Mouse (Mus musculus): ENCODE measurements around the gene Il10.

Gene Il10

DNA sequence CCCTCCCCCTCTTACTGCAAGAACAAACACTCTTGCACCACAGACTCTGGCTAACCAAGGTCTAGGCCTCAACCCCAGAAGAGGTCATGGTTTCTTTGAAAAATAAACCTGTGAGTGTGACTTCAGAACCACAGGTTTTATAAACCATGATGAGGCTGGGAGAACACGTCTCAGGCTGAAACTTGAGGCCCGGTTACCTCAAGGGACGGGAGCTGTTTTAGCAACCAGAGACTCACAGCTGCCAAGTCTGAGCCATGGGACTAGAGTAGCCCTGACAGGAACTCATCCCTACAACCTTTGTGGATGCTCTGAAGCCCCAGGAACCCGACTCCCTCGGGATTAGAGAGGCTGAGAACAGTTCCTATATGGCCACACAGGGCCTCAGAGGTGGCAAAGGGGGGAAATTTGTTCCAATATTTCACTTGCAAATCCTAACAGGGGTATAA, 29.7 kb downstream of the Il10 start:
- DNase-seq (ENCODE audit: low spot score): no peak

DNA sequence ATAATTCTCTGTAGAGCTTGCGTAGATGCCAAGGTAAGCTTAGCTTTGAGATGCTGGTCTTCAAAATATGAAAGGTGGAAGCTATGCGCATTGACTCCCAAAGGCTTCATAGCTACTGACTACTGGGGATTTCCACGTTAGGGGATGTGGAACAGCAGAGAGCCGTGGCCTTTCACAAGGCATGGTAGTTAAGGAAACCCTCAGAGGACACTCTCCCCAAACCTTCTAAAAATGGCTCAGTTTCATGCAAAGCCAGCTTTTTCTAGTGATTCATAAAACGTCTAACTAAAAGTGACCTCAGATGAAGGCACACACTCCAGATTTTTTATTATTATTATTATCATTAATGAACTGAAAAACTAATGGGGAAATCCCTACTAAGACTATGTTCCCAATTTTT, 30.4 kb downstream of the Il10 start:
- no peak for DNase-seq (ENCODE audit: low spot score)

DNA sequence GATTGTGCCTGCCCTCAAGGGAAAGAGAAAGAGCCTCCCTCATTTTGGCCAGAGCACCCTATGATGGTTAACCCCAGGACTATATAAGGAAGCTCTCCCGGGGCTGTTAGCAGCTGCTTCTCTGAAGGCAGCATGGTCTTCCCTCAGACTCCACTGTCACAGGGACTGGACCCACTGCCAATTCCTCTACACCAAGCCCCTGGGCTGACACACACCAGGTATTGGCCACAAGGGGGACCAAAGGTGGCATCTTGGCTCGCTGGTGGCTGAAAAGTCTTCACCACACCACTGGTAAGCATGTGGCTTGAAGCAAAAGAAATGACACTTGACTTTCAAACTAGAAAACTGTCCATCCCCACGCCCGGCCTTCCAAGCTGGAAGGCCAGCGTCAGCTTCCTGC, 31.0 kb downstream of the Il10 start:
- DNase-seq (ENCODE audit: low spot score): no peak

DNA sequence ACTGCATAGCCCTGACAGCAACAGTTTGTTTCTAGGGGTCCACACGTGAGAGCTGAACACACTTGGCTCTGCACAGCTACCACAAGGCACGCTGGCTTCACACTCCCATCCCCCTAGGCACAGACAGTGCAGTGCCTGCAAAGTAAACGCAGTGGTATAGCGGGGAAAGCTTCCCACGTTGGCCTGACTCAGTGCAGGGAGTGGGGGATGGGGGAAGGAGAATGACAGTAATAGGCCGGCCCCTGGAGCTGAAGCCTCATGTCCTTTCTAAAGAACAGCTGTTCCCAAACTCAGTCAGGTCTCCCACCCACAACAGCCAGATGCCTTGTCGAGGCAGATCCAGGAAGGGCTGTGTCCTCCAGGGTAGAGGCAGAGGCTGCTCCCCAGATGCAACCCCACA, 31.4 kb downstream of the Il10 start:
- no peak for DNase-seq (ENCODE audit: low spot score)

DNA sequence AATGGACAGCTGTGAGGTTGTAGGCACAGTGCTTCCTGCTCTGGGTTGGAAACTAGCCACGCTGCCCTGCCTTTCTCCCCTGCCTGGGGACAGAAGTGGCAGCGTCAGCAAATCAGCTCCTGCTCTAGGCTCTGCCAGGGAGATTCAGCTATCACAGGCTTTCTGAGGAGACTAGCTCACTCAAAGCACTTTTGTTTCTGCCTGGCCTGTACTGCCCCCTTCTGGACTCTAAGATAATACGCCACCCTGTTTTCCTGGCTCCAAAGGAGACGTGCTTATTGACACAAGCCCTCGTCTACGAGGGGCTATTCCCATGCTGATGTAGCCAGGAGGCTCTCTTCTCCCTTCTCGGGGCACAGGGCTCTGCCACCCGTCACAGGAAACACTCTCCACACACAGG, 33.6 kb downstream of the Il10 start:
- peak; percentile 43 for DNase-seq (ENCODE audit: low spot score)

DNA sequence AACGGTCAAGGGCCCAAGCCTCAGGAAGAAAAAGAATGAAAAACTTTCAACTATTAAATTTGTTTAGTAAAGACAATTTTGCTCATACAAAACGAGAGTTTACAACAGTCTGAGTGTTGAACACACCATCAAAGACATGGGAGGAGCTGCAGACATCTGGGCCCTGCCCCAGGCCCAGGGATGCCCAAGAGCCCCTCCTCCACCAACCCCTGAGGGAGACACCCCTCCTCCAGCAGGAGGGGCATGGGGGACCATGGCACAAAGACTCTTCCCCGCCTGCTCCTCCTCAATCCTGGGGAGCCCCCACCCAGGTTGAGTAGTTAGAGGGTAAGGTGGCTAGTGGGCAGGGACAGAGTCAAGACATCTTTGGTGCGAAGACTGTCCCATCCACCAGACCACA, 34.0 kb downstream of the Il10 start:
- DNase-seq (ENCODE audit: low spot score): no peak

DNA sequence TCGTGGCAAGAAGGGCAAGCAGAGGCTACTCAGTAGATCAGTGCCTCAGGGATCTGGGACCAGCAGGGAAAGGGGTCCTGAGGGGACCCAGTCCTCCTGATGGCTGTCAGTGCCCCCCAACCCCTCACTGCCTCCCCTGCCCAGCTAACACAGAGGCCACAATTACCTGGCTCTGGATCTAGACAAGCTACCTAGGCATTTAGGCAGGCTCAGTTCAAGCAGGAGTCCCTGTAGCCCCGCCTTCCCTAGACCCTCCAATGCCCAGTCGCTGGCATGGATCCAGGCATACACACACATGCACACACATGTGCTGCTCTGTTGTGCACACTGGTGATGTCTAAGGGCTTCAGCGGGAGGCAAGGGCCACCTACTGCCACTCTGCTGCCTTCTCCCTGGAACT, 34.6 kb downstream of the Il10 start:
- no peak for DNase-seq (ENCODE audit: low spot score)

DNA sequence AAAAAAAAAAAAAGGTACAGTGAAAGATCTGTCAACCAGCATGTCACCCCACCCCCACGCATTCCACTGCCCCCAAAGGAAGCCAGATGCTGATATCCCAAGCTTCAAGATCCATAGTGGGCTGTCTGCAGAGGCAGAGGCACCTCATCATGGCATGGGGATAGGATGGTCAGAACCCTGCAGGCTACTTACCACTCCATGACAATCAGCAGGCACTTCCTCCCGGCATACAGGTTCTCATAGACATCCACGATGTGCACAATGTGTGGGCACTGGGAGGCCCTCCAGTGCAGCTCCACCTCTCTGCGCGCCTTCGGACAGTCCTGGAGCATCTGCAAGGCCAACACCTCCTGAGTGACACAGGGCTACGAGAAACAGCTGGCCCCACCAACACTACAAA, 38.8 kb downstream of the Il10 start:
- no peak for DNase-seq (ENCODE audit: low spot score)

DNA sequence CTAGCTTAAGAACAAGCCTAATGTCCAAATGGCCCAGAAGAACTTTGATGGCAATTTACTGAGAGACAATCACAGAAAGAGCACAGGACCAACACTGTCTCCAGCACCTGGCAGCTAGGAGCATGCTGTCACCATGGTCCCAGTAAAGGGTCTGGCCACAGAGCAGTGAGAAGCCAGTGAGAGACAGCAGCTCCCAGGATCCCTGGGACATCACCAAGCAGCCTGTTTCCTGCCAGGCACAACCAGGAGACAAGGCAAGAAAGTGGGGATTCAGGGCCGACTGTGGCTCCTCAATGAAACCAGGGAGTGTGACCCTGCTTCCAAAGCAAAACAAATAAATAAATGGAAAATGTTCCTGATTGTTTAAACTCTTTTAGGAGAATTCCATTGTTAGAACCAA, 39.8 kb downstream of the Il10 start:
- no peak for DNase-seq (ENCODE audit: low spot score)

DNA sequence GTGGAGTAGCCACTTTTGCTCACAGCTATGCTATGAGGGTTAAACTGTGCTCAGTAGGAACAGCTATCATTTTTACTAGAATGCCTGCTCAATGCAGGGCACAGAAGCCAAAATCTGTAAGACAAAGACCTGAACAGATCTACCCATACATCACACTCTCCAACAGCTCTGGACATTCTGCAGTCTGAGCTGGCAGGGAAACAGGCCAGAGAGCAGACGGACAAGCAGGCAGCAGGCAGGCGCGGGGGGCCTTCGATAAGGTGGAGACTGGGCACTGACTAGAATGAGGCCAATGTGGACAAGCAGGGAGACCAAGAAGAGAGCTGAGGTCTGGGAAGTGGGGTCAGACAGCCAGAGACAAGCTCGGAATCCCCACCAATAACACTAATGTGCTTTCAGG, 40.2 kb downstream of the Il10 start:
- no peak for DNase-seq (ENCODE audit: low spot score)

DNA sequence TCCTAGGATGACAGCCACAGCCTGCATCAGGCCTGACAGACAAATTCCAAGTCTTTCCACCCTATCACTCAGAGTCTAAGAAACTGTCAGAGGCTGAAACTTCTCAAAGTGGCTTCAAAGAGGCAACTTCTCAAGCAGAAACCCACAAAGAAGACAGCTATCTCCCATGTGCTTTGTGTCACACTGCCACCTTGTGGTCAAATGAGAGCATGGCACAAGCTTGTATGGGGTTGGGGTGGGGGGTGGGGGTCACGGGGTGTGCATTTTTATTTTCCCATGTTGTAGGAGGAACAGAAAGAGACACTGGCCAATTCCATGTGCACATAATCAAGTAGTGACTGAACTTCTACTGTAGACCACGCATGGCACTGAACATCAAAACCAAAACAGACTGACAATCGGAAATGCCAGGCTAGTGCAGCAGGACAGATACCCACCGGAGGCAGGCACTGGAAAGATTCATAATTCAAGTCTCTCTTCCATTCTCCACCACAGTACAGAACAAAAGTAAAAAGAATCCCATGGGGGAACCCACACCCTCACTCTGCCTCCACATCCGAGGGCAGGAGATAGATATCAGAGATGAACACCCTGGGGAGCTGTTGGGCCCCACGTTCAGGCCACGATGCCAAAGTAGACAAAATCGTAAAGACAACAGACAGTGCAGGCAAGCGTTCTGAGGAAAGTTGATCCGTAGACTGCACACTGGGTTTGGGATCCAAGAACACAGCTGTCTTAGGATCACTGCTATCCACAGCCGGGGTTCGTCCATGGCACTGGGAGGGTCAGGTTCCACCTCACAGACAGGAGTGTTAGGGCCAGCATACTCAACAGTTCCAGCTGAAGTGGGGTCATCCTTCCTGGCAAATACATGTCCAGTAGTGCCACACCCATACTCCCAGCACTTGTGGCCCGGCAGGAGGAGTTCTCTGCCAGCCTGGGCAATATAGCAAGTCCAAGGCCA, 40.9 kb downstream of the Il10 start:
- no peak for DNase-seq (ENCODE audit: low spot score)

DNA sequence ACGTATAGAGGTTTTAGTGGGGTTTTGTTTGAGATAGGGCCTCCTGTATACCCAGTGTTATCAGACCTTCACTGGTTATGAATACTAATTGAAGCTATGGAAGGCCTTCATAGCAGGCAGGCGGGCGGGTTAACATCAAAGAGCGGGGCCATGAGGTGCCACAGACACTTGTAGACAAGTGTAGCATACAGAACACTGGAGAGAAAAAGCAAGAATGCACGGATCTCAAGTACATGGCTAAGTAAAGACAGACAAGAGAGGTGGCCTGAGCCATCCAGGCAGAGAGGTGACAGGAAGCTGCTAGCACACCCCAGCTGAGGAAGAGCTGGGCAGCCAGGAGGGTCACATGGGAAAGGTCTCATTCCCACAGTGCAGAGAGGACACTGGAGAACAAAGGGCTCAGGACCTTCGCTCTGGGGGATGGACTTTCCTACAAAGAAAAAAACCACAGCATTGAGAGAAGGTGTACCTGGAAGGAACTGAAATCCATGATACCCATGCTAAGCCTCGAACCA, 42.2 kb downstream of the Il10 start:
- DNase-seq (ENCODE audit: low spot score): no peak

DNA sequence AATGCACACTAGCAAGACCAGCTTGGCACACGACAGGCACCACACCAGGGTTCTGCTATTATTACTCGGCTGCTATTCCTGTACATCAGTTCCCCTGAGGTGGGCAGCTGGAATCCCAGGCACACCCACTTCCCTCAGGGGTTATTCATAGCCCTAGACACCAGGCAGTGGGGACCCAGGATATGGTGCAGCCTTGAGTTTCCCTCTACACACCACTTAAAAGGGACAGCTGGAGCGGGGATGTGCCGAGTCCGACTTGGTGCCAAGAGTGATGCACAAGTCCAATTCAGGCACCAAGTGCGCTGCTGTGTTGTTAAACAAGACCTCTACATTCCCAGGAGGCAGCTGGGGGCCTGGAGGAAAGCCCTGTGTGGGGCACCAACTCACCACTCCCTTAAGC, 43.2 kb downstream of the Il10 start:
- DNase-seq (ENCODE audit: low spot score): no peak

DNA sequence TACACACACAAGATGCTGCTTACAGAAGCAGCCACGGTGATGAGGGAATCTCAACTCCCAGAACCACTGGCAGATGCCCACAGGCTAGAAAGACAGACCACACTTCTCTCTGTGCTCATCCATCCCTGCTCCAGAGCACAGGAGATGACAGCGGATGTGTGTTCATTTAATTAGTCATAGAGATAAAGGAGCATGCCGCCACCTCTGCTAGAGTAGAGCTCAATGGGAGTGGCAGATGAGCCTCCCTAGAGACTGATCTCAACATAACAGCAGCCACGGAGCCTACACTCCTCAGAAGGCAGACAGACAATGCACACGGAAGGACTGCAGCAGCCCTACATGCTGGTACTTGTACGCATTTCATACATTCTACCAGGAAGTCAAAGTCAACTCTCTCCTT, 44.6 kb downstream of the Il10 start:
- no peak for DNase-seq (ENCODE audit: low spot score)

DNA sequence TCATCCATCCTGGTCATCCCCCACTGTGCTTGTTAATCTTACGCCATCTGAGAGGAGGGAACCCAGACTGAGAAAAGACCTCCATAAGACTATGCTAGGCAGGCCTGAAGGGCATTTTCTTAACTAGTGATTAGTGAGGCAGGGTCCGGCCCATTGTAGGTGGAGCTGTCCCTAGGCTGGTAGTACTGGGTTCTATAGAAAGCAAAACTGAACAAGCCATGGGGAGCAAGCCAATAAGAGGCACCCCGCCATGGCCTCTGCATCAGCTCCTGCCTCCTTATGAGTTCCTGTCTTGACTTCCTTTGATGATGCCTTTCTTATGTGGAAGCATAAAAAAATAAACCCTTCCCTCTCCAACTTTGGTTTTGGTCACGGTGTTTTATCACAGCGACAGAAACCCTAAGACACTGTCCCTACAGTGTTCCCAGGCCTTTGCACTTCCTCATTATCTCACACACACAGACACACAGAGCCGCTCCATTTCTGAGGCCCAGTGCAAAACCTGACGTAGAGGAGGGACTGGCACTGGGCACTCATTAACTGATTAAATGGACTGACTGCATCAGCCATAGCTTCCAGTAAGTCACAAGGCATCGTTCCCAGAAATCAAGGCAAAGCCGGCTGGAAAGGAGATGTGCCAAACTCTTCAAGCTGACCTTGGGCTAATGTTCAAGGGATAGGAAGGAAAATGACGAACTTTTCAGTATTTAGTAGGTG, 48.5 kb downstream of the Il10 start:
- no peak for DNase-seq (ENCODE audit: low spot score)

DNA sequence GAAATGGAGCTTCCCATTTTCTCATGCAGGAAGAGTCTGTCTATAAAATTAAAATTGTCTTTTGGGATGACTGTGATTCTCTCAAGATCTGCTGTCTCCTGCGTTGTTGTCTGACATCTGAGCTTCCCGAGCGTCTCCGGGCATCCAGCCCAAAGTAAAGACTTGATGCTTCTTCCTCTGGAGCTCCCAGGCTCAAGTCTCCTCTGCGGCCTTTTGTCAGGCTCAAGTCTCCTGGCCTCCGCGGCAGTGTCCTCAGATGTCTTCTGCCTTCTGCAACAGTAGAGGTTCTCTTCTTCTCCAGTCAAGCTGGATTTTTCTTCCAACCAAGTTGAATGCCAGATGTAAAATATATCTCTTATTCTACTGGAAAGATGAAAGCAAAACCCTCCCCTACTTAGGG, 49.4 kb downstream of the Il10 start:
- no peak for DNase-seq (ENCODE audit: low spot score)

DNA sequence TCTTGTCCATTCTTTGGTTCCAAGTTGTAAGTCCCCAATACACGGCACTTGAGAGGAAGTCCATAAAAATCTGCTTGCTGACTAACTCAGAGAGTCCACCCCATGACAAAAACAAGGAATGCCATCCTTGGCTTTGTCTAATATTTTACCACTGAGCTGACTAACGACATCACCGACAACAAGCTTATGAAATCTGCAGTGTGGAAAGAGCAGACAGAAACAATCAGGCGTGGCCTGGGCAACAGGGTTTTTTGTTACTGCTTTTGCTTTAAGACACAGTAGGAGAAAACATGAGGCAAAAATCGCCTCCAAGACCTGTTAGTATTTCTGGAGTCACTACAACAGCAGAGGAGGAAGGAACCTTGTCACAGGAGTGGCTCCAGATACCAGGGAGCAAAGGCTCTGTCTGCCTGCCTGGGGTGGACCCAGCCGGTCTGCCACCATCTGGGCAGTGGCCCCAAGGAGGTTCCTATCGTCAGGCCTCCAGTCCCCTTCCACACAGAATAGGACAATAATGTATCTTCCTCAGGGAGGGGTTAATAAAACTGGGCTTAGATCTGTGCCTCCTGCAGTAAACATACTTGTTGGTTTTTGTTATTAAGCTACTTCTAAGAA, 52.8 kb downstream of the Il10 start:
- DNase-seq (ENCODE audit: low spot score): no peak

DNA sequence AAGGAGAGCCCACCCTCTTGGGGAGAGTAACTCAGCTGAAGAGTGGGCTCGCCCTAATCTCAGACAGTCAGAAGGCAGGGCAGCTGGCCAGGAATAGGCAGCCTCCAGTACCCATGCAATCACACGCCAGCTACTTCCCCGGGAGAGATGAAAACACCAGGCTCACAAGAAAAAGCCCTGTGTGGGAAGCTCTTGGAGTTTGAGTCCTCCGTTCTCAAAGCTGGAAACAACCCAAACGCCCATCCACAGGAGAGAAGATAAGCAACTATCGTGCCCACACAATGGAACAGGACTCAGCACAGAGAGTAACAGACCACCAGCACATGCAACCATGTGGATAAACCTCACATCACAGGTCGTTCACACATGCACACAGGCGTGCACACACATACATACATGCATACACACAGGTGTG, 54.9 kb downstream of the Il10 start:
- DNase-seq (ENCODE audit: low spot score): no peak

All from ovary, postnatal 36 days (tissue).